Mouse (Mus musculus): Measurements from ENCODE around the gene Rap1a.

DNA sequence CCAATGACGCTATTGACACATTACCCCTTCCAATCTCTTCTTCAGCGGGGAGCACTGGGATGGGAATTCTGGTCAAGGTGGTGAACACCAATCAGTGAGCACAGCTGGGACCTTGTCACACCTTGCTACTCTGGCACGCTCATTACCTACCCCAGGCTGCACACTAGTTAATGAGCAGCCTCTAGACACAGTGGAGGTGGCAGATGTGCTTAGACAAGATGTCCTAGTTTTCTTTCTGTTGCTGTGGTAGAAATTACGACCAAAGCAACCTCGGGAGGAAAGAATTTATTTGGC lies 104.0 kb downstream of the Rap1a start:
- TF ChIP-seq CTCF (IDR thresholded peaks at IDR 0.05; ENCODE audit: low read depth) (no peak), EP300 (IDR thresholded peaks at IDR 0.05; ENCODE audit: low read depth) (no peak)

Measured in liver, embryonic 14.5 days (tissue).